Mouse (Mus musculus) E14TG2a.4 (cell line): ENCODE measurements at regions not wholly inside any gene's neighbourhood (a gene's known extent, or its start where the extent isn't known, plus 50 kb on each side); places are given as distances from the start of the nearest gene placed in this dataset.

Experiments
- H3K27me3 ChIP-seq: 2 replicates; pipeline ENCODE4 v1.6.1; 2014; ENCODE audit warnings: low read length, control low read depth; ENCODE audit not compliant: insufficient read depth
- H3K36me3 ChIP-seq: 2 replicates; pipeline ENCODE4 v1.6.1; 2014; ENCODE audit warnings: low read length, control low read depth; ENCODE audit not compliant: insufficient read depth
- H3K4me1 ChIP-seq: replicated peaks from 2 replicates; pipeline ENCODE4 v1.6.1; 2014; ENCODE audit warnings: low read depth, low read length, control low read depth
- H3K4me3 ChIP-seq: replicated peaks from 2 replicates; pipeline ENCODE4 v1.5.1; 2014; ENCODE audit warnings: mild to moderate bottlenecking, low read length
- H3K9me3 ChIP-seq: 2 replicates; pipeline ENCODE4 v1.6.1; 2014; ENCODE audit warnings: low read length, control low read depth
- CTCF ChIP-seq: conservative IDR thresholded peaks from 2 replicates; pipeline ENCODE4 v1.5.1; 2014; ENCODE audit warnings: low read length
- NANOG ChIP-seq: IDR thresholded peaks from 2 replicates; pipeline ENCODE4 v1.6.1; 2014; ENCODE audit warnings: borderline replicate concordance, low read length, mixed read lengths
- POU5F1 ChIP-seq: IDR thresholded peaks from 2 replicates; pipeline ENCODE4 v1.6.1; 2014; ENCODE audit warnings: low read length, borderline replicate concordance

GRCm38 (mm10) chr14:58786791-58787491 is 355.8 kb downstream of the 1700129C05Rik start:
- Histone ChIP-seq H3K36me3 (no peaks in the 10 kb centered on the region), H3K4me1 (peaks cover 31% of the 10 kb centered on the region), H3K27me3 (no peaks in the 10 kb centered on the region), H3K9me3 (no peaks in the 10 kb centered on the region), H3K4me3 (no peak overlapping the region)
- TF ChIP-seq NANOG (no peak), POU5F1 (no peak), CTCF (no peak)

GRCm38 (mm10) chr14:58783201-58783600 is 359.5 kb downstream of the 1700129C05Rik start:
- peaks cover 31% of the 10 kb centered on the region for H3K4me1 ChIP-seq
- no peaks in the 10 kb centered on the region for H3K36me3 ChIP-seq
- no peak overlapping the region for H3K4me3 ChIP-seq
- no peaks in the 10 kb centered on the region for H3K27me3 ChIP-seq
- no peaks in the 10 kb centered on the region for H3K9me3 ChIP-seq
- TF ChIP-seq CTCF (no peak), NANOG (no peak), POU5F1 (no peak)

GRCm38 (mm10) chr14:58780306-58780705 is 362.4 kb downstream of the 1700129C05Rik start:
- H3K4me3 ChIP-seq = no peak overlapping the region
- peaks cover 3% of the 10 kb centered on the region; the same call in 1 of the 2 replicates for H3K4me1 ChIP-seq
- H3K9me3 ChIP-seq = no peaks in the 10 kb centered on the region
- H3K27me3 ChIP-seq = no peaks in the 10 kb centered on the region
- no peaks in the 10 kb centered on the region for H3K36me3 ChIP-seq
- TF ChIP-seq NANOG (no peak), CTCF (no peak), POU5F1 (no peak)

GRCm38 (mm10) chr14:58778675-58779074 is 364.0 kb downstream of the 1700129C05Rik start:
- Histone ChIP-seq H3K27me3 (no peaks in the 10 kb centered on the region), H3K4me1 (peaks cover 9% of the 10 kb centered on the region; the same call in 1 of the 2 replicates), H3K4me3 (no peak overlapping the region), H3K36me3 (no peaks in the 10 kb centered on the region), H3K9me3 (peaks cover 4% of the 10 kb centered on the region)
- TF ChIP-seq POU5F1 (no peak), CTCF (no peak), NANOG (no peak)

GRCm38 (mm10) chr14:58761291-58761690 is 381.4 kb downstream of the 1700129C05Rik start:
- Histone ChIP-seq H3K36me3 (no peaks in the 10 kb centered on the region), H3K4me3 (no peak overlapping the region), H3K9me3 (no peaks in the 10 kb centered on the region), H3K4me1 (no peaks in the 10 kb centered on the region), H3K27me3 (no peaks in the 10 kb centered on the region)
- TF ChIP-seq CTCF = no peak
- TF ChIP-seq POU5F1 = no peak
- TF ChIP-seq NANOG = no peak

- Histone ChIP-seq H3K36me3 (no peaks in the 10 kb centered on the region), H3K4me1 (no peaks in the 10 kb centered on the region)
Measured at GRCm38 (mm10) chr14:58759759-58760158, 382.9 kb downstream of the 1700129C05Rik start.

GRCm38 (mm10) chr14:58753781-58754180 is 388.9 kb downstream of the 1700129C05Rik start:
- Histone ChIP-seq H3K4me1 (no peaks in the 10 kb centered on the region), H3K4me3 (no peak overlapping the region), H3K9me3 (no peaks in the 10 kb centered on the region), H3K36me3 (no peaks in the 10 kb centered on the region), H3K27me3 (no peaks in the 10 kb centered on the region)
- TF ChIP-seq POU5F1 (no peak), NANOG (no peak)

More at GRCm38 (mm10) chr14:58759759-58760158, 382.9 kb downstream of the 1700129C05Rik start:
- no peak for TF ChIP-seq POU5F1
- TF ChIP-seq CTCF = no peak
- TF ChIP-seq NANOG = no peak
- H3K27me3 ChIP-seq = no peaks in the 10 kb centered on the region
- H3K9me3 ChIP-seq = no peaks in the 10 kb centered on the region
- no peak overlapping the region for H3K4me3 ChIP-seq

- H3K4me1 ChIP-seq = no peaks in the 10 kb centered on the region
- no peaks in the 10 kb centered on the region for H3K9me3 ChIP-seq
- TF ChIP-seq NANOG (no peak), CTCF (no peak), POU5F1 (no peak)
- H3K36me3 ChIP-seq = no peaks in the 10 kb centered on the region
- H3K27me3 ChIP-seq = no peaks in the 10 kb centered on the region
- H3K4me3 ChIP-seq = no peak overlapping the region
Measured at GRCm38 (mm10) chr14:58753136-58753535, 389.6 kb downstream of the 1700129C05Rik start.

- no peaks in the 10 kb centered on the region for H3K4me1 ChIP-seq
- TF ChIP-seq NANOG = no peak
- TF ChIP-seq POU5F1 = no peak
- TF ChIP-seq CTCF = no peak
- H3K4me3 ChIP-seq = no peak overlapping the region
- no peaks in the 10 kb centered on the region for H3K27me3 ChIP-seq
- no peaks in the 10 kb centered on the region for H3K9me3 ChIP-seq
- no peaks in the 10 kb centered on the region for H3K36me3 ChIP-seq
Measured at GRCm38 (mm10) chr14:58726418-58726817, 416.3 kb downstream of the 1700129C05Rik start.
